Mouse (Mus musculus) olfactory bulb, adult 2 months (tissue): ENCODE measurements around the gene Tbl2. TPM values are rescaled to one million over a fixed set of nuclear protein-coding genes. Genes with fewer than 3 reads are reported as not detected.
A peak's percentile ranks its signal among the peaks of the same experiment; 100 is the strongest.

Experiments used
- H3K27ac ChIP-seq: fragments of 200-500 bp; 2 replicates; pipeline ENCODE4 v1.5.1; 2012; ENCODE audit warnings: low read depth, low read length; ENCODE audit not compliant: insufficient read depth
- H3K4me1 ChIP-seq: fragments of 200-500 bp; 2 replicates; pipeline ENCODE4 v1.6.1; 2012; ENCODE audit warnings: low read length; ENCODE audit not compliant: control insufficient read depth, insufficient read depth
- H3K4me3 ChIP-seq: fragments of 200-500 bp; 2 replicates; pipeline ENCODE4 v1.5.1; 2012; ENCODE audit warnings: mild to moderate bottlenecking, low read depth, low read length, moderate library complexity; ENCODE audit not compliant: insufficient read depth
- CTCF ChIP-seq: fragments of 200-500 bp; IDR thresholded peaks from 2 replicates; pipeline ENCODE4 v1.5.1; 2012; ENCODE audit warnings: low read depth, mild to moderate bottlenecking, low read length, moderate library complexity; ENCODE audit not compliant: insufficient read depth
- POLR2A ChIP-seq: fragments of 200-500 bp; IDR thresholded peaks from 2 replicates; pipeline ENCODE4 v1.6.1; 2012; ENCODE audit warnings: mild to moderate bottlenecking, low read depth, low read length, moderate library complexity; ENCODE audit not compliant: insufficient read depth
- WGBS: fragments of 180-500 bp; shearing (Covaris S2); methylation state at CpG from one replicate; pipeline ENCODE4 v1.1.7; 2018; 5-methylcytosine and 5-hydroxymethylcytosine counted together
- polyA plus RNA-seq: library from polyadenylated mRNA; stranded (reverse); fragments of >200 nt; gene quantifications from 2 replicates; pipeline ENCODE4 v1.2.4, GENCODE M21; 2012; ENCODE audit warnings: low replicate concordance; ENCODE audit not compliant: missing spikeins, insufficient read depth, insufficient read length

Tbl2 gene
- polyA plus RNA-seq, 1 experiment, result not detected

DNA sequence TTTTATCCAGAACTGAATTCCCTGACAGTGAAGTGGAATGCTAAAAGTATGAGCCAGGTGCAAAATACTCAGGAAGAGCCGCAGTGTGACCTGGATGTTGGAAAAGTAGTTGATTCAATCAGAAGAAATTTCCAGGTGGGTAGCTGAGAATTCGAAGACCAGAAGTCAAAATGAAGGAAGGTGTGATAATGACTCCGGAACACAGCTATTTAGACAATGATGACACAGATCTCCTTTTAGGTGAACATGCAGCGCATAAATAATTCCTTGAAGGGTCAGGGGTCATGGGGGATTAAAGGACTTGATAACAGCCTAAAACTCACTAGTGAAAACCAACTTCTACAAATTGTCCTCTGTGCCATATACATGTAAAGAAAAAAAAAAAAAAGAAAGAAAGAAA, 18.0 kb downstream of the Tbl2 start:
- WGBS, result 94% methylated on average over 4 of the region's 4 CpGs
- Histone ChIP-seq H3K4me3 (no peak overlapping the region), H3K4me1 (peaks cover 8% of the 10 kb centered on the region), H3K27ac (no peak overlapping the region)
- TF ChIP-seq CTCF (no peak), POLR2A (no peak)

- Histone ChIP-seq H3K4me1 (peaks cover 8% of the 10 kb centered on the region), H3K27ac (peak within 1 kb of the TSS; percentile 90), H3K4me3 (peak within 1 kb of the TSS; percentile 55)
- 1% methylated on average over 90 of the region's 95 CpGs for WGBS
- TF ChIP-seq POLR2A (peak; percentile 87; the same call in 1 of the 2 replicates), CTCF (no peak)
Observed at GRCm38 (mm10) chr5:135168063-135169062, 18.9 kb downstream of the Tbl2 start, which contains the start of gene Bcl7b. Bcl7b (plus strand) TSS chr5:135168283.

GRCm38 (mm10) chr5:135169479-135169878, 20.0 kb downstream of the Tbl2 start:
- Histone ChIP-seq H3K27ac (no peak overlapping the region), H3K4me1 (peaks cover 8% of the 10 kb centered on the region), H3K4me3 (peak overlapping the region; percentile 55)
- 89% methylated on average over 5 of the region's 5 CpGs for WGBS
- TF ChIP-seq CTCF (no peak), POLR2A (no peak)

GRCm38 (mm10) chr5:135171688-135172220, 22.3 kb downstream of the Tbl2 start:
- no peak overlapping the region for H3K4me3 ChIP-seq
- WGBS, result 89% methylated on average over 6 of the region's 6 CpGs
- no peak for TF ChIP-seq CTCF
- TF ChIP-seq POLR2A, result no peak
- H3K4me1 ChIP-seq, result peaks cover 8% of the 10 kb centered on the region
- H3K27ac ChIP-seq, result no peak overlapping the region

DNA sequence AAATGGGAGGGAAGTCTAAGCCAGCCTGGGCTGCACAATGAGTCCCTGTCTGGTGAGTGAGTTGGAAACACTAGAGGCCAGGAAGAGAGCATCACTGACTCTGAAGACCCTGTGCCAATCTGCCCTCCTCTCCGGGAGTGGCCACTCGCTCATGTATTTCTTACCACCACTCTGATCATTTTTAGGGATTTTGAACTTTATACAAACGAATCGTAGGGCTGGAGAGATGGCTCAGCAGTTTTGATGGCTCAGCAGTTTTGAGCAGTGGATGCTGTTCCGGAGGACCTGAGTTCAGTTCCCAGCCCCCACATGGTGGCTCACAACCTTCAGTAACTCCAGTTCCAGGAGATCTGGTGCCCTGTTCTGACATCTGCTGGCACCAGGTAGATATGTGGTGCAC, 23.5 kb downstream of the Tbl2 start:
- no peak overlapping the region for H3K27ac ChIP-seq
- peaks cover 6% of the 10 kb centered on the region for H3K4me1 ChIP-seq
- TF ChIP-seq CTCF (no peak), POLR2A (no peak)
- no peak overlapping the region for H3K4me3 ChIP-seq
- 91% methylated on average over 5 of the region's 5 CpGs for WGBS

DNA sequence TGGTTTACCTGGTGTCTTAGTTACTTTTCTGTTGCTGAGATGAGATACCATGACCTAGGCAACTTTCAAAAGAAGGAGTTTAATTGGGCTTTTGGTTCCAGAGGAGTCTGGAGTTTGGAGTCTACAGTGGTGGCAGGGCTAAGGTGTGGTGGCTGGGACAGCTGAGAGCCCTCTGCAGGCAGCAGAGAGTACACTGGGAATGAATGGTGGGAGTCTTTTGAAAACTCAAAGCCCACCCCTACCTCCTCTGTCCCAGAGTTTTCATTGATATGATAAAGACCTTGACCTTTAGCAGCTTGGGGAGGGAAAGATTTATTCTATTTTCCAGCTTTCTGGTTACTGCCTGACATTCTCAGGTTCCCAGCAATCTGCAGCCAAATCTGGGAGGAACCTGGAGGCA, 25.6 kb downstream of the Tbl2 start:
- TF ChIP-seq POLR2A (no peak), CTCF (no peak)
- Histone ChIP-seq H3K27ac (no peak overlapping the region), H3K4me1 (peaks cover 2% of the 10 kb centered on the region; the same call in 1 of the 2 replicates), H3K4me3 (no peak overlapping the region)

GRCm38 (mm10) chr5:135178523-135178922, 29.1 kb downstream of the Tbl2 start:
- Histone ChIP-seq H3K4me3 (no peak overlapping the region), H3K27ac (no peak overlapping the region), H3K4me1 (peaks cover 3% of the 10 kb centered on the region)
- WGBS, result 84% methylated on average over 3 of the region's 3 CpGs
- TF ChIP-seq CTCF, result no peak
- no peak for TF ChIP-seq POLR2A

- TF ChIP-seq POLR2A, result no peak
- TF ChIP-seq CTCF, result no peak
- 64% methylated on average over 4 of the region's 4 CpGs for WGBS
- no peak overlapping the region for H3K4me3 ChIP-seq
- no peak overlapping the region for H3K27ac ChIP-seq
- peaks cover 4% of the 10 kb centered on the region for H3K4me1 ChIP-seq
Observed at GRCm38 (mm10) chr5:135178996-135179395, 29.5 kb downstream of the Tbl2 start.

GRCm38 (mm10) chr5:135179616-135180015, 30.2 kb downstream of the Tbl2 start:
- no peak for TF ChIP-seq POLR2A
- no peak for TF ChIP-seq CTCF
- Histone ChIP-seq H3K27ac (no peak overlapping the region), H3K4me3 (no peak overlapping the region), H3K4me1 (peaks cover 4% of the 10 kb centered on the region)
- 87% methylated on average over 7 of the region's 7 CpGs for WGBS
